Mouse (Mus musculus) kidney, embryonic 16.5 days (tissue): ENCODE results near the gene Ppp1cc. TPM values are rescaled to one million over a fixed set of nuclear protein-coding genes. Genes with fewer than 3 reads are reported as not detected.
"Not testable (repeated sequence)": the region's sequence is repeated elsewhere in the genome, so short reads cannot be mapped to it uniquely, and the experiment has no call there.

ENCODE experiments used
- ATAC-seq: fragments of 200-750 bp; cut with Nextera tagmentation; 2 replicates; pipeline ENCODE4 v1.8.0; 2017; ENCODE audit warnings: moderate TSS enrichment; ENCODE audit not compliant: low FRiP score, low TSS enrichment
- H3K27ac ChIP-seq: fragments of 300-500 bp; sonication (generic); 2 replicates; pipeline ENCODE4 v1.5.1; 2014; ENCODE audit warnings: low read length
- H3K27me3 ChIP-seq: fragments of 300-500 bp; sonication (generic); 2 replicates; pipeline ENCODE4 v1.6.1; 2014; ENCODE audit warnings: low read length, control low read depth, mixed read lengths; ENCODE audit not compliant: insufficient read depth
- H3K36me3 ChIP-seq: fragments of 300-500 bp; sonication (generic); 2 replicates; pipeline ENCODE4 v1.6.1; 2014; ENCODE audit warnings: low read length, control low read depth, mixed read lengths; ENCODE audit not compliant: insufficient read depth
- H3K4me1 ChIP-seq: fragments of 300-500 bp; sonication (generic); 2 replicates; pipeline ENCODE4 v1.6.1; 2014; ENCODE audit warnings: low read length, control low read depth, mixed read lengths; ENCODE audit not compliant: insufficient read depth
- H3K4me2 ChIP-seq: fragments of 300-500 bp; sonication (generic); replicated peaks from 2 replicates; pipeline ENCODE4 v1.6.1; 2014; ENCODE audit warnings: low read depth, low read length
- H3K4me3 ChIP-seq: fragments of 300-500 bp; sonication (generic); 2 replicates; pipeline ENCODE4 v1.5.1; 2014; ENCODE audit warnings: mild to moderate bottlenecking, low read length
- H3K9ac ChIP-seq: fragments of 300-500 bp; sonication (generic); replicated peaks from 2 replicates; pipeline ENCODE4 v1.6.1; 2014; ENCODE audit warnings: low read length
- H3K9me3 ChIP-seq: fragments of 300-500 bp; sonication (generic); 2 replicates; pipeline ENCODE4 v1.6.1; 2016; ENCODE audit warnings: low read length, control low read depth
- WGBS: fragments of 180-500 bp; shearing (Covaris S2); extraction: QIAGEN DNeasy Blood & Tissue Kit; methylation state at CpG from one replicate; pipeline ENCODE4 v1.1.7; 2014; 5-methylcytosine and 5-hydroxymethylcytosine counted together
- polyA plus RNA-seq: library from polyadenylated mRNA; unstranded; fragments of >200 nt; fragmentation: Nextera tagmentation; extraction: Ambion mirVana; gene quantifications from 2 replicates; pipeline ENCODE4 v1.2.1, GENCODE M21; 2015

The Ppp1cc gene
- polyA plus RNA-seq, 1 experiment from 2014 or later = 277 TPM

DNA sequence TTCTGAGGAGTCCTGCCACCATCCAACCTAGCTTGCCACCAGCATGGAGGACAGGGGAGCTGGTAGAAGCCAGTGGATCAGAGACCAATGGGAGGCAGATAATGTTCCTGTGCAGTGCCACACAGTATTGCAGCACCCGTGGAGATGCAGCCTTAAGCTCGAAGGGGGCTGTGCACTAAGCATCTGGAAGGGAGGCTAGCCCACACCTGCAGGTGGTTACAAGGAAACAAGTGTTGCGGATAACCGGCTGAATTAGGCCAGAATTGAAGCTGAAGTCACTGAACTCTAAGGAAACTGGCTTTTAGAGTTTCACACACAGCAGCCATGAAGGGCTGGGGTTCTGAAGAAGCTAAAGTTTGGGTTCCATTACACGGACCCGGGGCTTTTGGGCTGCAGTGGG lies 50.8 kb downstream of the Ppp1cc start:
- H3K27ac ChIP-seq = peak overlapping the region; percentile 79
- H3K9ac ChIP-seq = peak overlapping the region; percentile 70; the same call in 1 of the 2 replicates
- WGBS = 40% methylated on average over 6 of the region's 6 CpGs

DNA sequence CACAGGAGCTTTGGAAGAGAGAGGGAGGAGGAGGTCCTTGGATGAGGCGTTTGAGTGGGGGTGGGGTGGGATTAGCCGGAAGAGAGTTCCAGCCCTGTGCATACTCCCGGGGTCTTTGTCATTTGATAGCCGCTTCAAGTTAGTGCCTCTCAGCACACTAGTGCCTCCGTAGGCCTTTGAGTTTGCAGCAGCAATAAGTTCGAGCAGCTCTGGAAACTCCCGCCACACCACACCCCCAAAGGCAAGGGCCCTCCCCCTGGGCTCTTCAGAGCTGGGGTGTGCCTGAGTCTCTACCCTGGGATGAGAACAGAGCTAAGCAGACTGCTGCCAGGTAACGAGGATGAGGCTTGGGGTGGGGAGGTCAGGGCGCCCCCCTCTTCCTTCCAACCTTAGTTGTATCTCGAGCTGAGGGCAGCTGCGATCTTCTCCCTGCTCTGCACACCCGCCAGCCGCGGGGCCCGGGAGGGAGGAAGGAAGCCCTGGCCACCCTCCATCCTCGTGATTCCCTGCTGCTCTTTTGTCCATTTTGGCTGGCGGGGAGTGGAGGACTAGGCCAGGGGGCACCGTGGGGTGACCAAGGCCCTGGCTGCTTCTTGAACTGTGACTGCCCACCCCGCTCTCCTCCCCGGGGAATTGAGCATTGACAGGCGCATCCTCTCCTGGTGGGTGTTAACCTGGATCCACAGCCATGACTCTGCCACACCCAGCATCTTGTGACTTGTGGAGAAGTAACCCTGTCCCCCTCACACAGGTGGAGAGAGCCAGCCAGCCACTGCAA lies 51.7 kb downstream of the Ppp1cc start:
- Histone ChIP-seq H3K4me3 (peak overlapping the region; percentile 49), H3K9me3 (no peaks in the 10 kb centered on the region), H3K9ac (peak overlapping the region; percentile 70), H3K4me1 (peaks cover 22% of the 10 kb centered on the region), H3K27ac (peak overlapping the region; percentile 79), H3K4me2 (peak overlapping the region; percentile 64), H3K27me3 (no peaks in the 10 kb centered on the region), H3K36me3 (no peaks in the 10 kb centered on the region)
- peak; percentile 92 for ATAC-seq
- WGBS = 2% methylated on average over 21 of the region's 21 CpGs

More for the DNA sequence above, 50.8 kb downstream of the Ppp1cc start:
- Histone ChIP-seq H3K9me3 (no peaks in the 10 kb centered on the region), H3K4me2 (peak overlapping the region; percentile 64), H3K4me3 (no peak overlapping the region), H3K27me3 (no peaks in the 10 kb centered on the region), H3K36me3 (no peaks in the 10 kb centered on the region), H3K4me1 (peaks cover 22% of the 10 kb centered on the region)
- ATAC-seq = no peak

DNA sequence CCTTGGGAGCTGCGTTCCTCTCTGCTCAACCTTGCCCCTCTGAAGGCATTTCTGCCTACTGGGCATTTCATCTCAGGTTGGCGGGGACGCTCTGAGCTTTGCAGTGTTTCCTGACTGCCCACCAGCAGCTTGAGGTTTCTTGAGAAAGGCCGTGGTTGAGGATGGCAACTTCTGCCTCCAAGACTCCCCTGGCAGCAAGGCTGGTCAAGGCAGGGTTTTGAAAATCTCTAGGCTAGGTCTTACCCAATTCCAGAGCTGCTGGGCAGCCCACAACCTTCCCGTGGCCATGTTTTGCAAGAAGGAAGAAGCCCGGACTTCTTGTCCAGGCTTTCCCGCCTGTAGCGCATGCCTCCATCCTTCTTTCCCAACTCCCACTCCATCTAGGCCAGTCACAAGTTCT lies 52.8 kb downstream of the Ppp1cc start:
- Histone ChIP-seq H3K27ac (no peak overlapping the region), H3K36me3 (no peaks in the 10 kb centered on the region), H3K9ac (no peak overlapping the region), H3K4me3 (no peak overlapping the region), H3K27me3 (no peaks in the 10 kb centered on the region), H3K4me1 (peaks cover 22% of the 10 kb centered on the region), H3K9me3 (no peaks in the 10 kb centered on the region), H3K4me2 (no peak overlapping the region)
- 84% methylated on average over 8 of the region's 8 CpGs for WGBS
- no peak for ATAC-seq

DNA sequence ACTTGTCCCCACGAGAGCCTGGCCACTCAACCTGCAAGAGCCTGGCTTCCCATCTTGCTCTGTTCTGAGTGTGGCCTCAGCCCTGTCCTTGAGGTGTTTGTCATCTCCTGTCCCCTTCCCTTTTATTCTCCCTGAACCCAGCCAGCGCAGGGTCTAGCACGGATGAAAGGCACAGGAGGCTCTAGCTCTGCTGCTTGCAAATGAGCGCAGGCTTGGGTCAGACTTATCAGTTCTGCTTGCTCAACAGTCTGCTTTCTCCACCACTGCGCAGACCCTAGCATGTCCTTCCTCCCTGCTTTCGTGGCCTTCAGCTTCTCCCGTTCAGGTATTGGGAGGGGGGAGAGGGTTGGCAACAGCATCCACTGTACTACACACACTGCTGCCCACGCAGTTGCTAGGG lies 54.0 kb downstream of the Ppp1cc start:
- Histone ChIP-seq H3K4me3 (no peak overlapping the region), H3K9me3 (no peaks in the 10 kb centered on the region), H3K27me3 (no peaks in the 10 kb centered on the region), H3K4me1 (peaks cover 22% of the 10 kb centered on the region), H3K27ac (no peak overlapping the region), H3K4me2 (no peak overlapping the region), H3K36me3 (0 out of 2 replicates have a peak, but pooled peaks cover 2% of the 10 kb centered on the region), H3K9ac (no peak overlapping the region)
- WGBS = 83% methylated on average over 8 of the region's 8 CpGs
- no peak for ATAC-seq

DNA sequence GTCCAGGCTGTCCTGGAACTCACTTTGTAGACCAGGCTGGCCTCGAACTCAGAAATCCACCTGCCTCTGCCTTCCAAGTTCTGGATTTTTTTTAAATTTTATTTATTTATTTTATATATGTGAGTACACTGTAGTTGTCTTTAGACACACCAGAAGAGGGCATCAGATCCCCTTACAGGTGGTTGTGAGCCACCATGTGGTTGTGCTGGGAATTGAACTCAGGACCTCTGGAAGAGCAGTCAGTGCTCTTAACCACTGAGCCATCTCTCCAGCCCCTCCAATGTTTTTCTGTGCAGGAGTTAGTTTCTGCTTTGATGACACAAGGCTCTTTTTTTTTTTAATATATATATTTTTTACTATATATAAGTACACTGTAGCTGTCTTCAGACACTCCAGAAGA lies 54.7 kb downstream of the Ppp1cc start:
- H3K27ac ChIP-seq, H3K9me3 ChIP-seq, ATAC-seq, H3K27me3 ChIP-seq, H3K4me3 ChIP-seq, H3K4me2 ChIP-seq, H3K9ac ChIP-seq, H3K36me3 ChIP-seq: not testable (repeated sequence)
- peaks cover 22% of the 10 kb centered on the region for H3K4me1 ChIP-seq
- WGBS = 96% methylated on average over 1 of the region's 1 CpGs

DNA sequence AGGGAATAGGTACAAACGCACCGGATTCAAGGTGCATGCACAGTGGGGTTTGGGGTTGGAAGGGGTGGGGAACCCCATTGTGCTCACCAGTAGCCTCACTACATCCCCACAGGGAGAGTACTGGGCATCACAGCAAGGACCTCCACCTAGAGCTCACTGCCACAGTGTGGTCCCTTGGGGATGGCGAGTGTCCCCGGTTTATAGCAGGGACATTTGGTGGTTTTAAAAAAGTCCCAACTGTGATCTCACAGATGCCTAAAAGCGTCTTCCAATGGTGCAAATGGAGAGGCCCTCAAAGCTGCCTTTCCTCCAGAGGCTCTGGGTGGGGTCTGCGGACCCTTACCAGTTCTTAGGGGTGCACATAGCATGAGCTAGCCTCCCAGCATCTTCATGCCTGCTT lies 55.8 kb downstream of the Ppp1cc start:
- no peak overlapping the region for H3K4me2 ChIP-seq

DNA sequence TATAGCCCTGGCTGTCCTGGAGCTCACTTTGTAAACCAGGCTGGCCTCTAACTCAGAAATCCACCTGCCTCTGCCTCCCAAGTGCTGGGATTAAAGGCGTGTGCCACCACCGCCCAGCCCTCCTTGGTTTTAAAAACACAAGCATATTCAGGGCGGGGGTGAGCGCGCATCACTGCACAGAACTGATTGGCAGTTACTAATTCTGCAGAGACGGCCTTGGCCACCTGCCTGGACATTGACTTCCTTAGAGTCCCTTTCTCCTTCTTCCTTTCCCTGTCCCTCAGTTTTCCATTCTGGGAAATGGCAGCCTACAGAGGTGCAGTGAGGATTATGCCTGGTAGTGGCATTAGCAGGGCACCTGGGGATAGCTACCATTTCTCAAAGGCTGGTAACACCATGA lies 59.6 kb downstream of the Ppp1cc start:
- H3K4me3 ChIP-seq = no peak overlapping the region
- H3K4me2 ChIP-seq = no peak overlapping the region
- 82% methylated on average over 6 of the region's 6 CpGs for WGBS
- H3K9me3 ChIP-seq = no peaks in the 10 kb centered on the region
- 0 out of 2 replicates have a peak, but pooled peaks cover 2% of the 10 kb centered on the region for H3K36me3 ChIP-seq
- H3K9ac ChIP-seq = no peak overlapping the region
- no peaks in the 10 kb centered on the region for H3K27me3 ChIP-seq
- H3K4me1 ChIP-seq = peaks cover 31% of the 10 kb centered on the region
- ATAC-seq = no peak
- H3K27ac ChIP-seq = no peak overlapping the region

More for the DNA sequence above, 55.8 kb downstream of the Ppp1cc start:
- H3K4me3 ChIP-seq = no peak overlapping the region
- 77% methylated on average over 6 of the region's 6 CpGs for WGBS
- no peaks in the 10 kb centered on the region for H3K27me3 ChIP-seq
- H3K27ac ChIP-seq = no peak overlapping the region
- H3K4me1 ChIP-seq = peaks cover 22% of the 10 kb centered on the region
- no peak overlapping the region for H3K9ac ChIP-seq
- no peak for ATAC-seq
- H3K9me3 ChIP-seq = no peaks in the 10 kb centered on the region
- 0 out of 2 replicates have a peak, but pooled peaks cover 2% of the 10 kb centered on the region for H3K36me3 ChIP-seq

DNA sequence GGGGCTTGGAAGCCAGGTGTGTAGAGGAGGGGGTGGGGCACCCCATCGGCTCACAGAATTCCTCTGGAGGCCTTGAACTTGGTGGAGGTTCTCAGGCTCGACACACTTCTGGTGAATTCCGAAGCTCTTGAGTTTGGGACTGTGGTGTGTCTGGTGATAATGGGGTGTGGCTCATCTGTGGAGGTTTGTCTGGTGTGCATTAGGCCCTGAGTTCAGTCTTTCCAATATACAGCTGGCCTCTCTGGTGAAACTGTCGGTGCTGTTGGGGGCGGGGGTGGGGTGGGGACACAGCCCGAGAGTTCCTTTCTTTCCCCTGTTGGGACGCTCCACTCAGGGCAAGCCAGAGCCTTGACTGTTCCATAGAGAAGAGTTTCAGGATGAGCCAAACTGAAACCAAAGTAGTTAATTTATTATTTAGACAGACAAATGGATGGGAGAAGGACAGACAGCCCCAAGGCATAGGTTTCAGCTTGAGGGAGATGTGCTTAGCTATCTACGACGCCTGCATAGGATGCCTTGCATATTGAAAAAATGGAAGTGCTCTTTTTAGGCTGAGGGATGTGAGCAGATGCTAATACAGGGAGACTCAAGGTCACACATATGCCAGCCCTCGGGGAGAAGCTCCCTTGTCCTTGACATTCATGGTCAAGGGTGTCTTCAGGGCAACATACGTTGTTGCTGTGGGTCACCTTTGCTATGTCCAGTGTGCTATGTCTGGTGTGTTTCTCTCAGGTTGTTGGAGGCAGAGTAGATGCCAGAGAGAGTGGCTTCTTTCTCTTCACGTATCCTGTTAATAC lies 60.2 kb downstream of the Ppp1cc start:
- no peak overlapping the region; the same call in 1 of the 2 replicates for H3K9ac ChIP-seq
- no peak overlapping the region for H3K27ac ChIP-seq
- no peak for ATAC-seq
- H3K9me3 ChIP-seq = no peaks in the 10 kb centered on the region
- no peak overlapping the region for H3K4me3 ChIP-seq
- H3K36me3 ChIP-seq = 0 out of 2 replicates have a peak, but pooled peaks cover 2% of the 10 kb centered on the region
- no peaks in the 10 kb centered on the region for H3K27me3 ChIP-seq
- no peak overlapping the region for H3K4me2 ChIP-seq
- peaks cover 31% of the 10 kb centered on the region for H3K4me1 ChIP-seq
- WGBS = 88% methylated on average over 12 of the region's 12 CpGs

DNA sequence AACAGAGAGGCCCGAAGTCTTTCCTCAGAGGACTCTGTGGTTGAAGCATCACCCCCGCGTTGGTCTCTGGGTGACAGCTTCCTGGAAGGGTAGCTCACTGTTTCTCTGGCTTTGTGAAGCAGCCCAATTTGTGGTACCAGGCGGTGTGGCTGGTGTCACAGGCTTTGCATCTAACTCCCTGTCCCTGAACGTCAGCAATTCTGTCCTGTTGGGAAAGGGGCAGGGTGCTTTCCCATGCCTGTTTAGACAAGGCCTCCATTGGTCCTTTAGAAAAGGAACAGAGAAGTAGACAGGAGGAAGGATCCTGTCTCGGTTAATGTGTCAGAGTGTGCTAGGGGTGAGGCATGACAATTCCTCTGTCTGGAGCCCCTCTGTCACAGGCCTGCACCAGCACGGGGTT lies 60.9 kb downstream of the Ppp1cc start:
- ATAC-seq = no peak
- H3K4me2 ChIP-seq = no peak overlapping the region
- no peak overlapping the region for H3K4me3 ChIP-seq
- no peaks in the 10 kb centered on the region for H3K9me3 ChIP-seq
- H3K27ac ChIP-seq = no peak overlapping the region
- no peaks in the 10 kb centered on the region for H3K27me3 ChIP-seq
- 70% methylated on average over 7 of the region's 7 CpGs for WGBS
- H3K4me1 ChIP-seq = peaks cover 31% of the 10 kb centered on the region
- H3K36me3 ChIP-seq = 0 out of 2 replicates have a peak, but pooled peaks cover 2% of the 10 kb centered on the region
- H3K9ac ChIP-seq = no peak overlapping the region; the same call in 1 of the 2 replicates
